Mouse (Mus musculus) forebrain, embryonic 11.5 days (tissue): ENCODE results near the gene Hopx. TPM values are rescaled to one million over a fixed set of nuclear protein-coding genes. Genes with fewer than 3 reads are reported as not detected.

Experiments used
- ATAC-seq: fragments of 200-750 bp; cut with Nextera tagmentation; replicated peaks from 2 replicates; pipeline ENCODE4 v1.8.0; 2017; ENCODE audit warnings: moderate TSS enrichment; ENCODE audit not compliant: low FRiP score
- DNase-seq: peaks from one replicate; pipeline ENCODE4 v3.0.0-alpha.2; 2017; ENCODE audit warnings: low spot score
- H3K27ac ChIP-seq: fragments of 300-500 bp; sonication (generic); 2 replicates; pipeline ENCODE4 v1.5.1; 2014; ENCODE audit warnings: low read depth, low read length
- H3K27me3 ChIP-seq: fragments of 300-500 bp; sonication (generic); 2 replicates; pipeline ENCODE4 v1.6.1; 2014; ENCODE audit warnings: mild to moderate bottlenecking, low read length, mixed read lengths; ENCODE audit not compliant: control insufficient read depth, insufficient read depth
- H3K36me3 ChIP-seq: fragments of 300-500 bp; sonication (generic); 2 replicates; pipeline ENCODE4 v1.6.1; 2014; ENCODE audit warnings: mild to moderate bottlenecking, low read length, moderate library complexity, mixed read lengths; ENCODE audit not compliant: control insufficient read depth, insufficient read depth
- H3K4me1 ChIP-seq: fragments of 300-500 bp; sonication (generic); replicated peaks from 2 replicates; pipeline ENCODE4 v1.6.1; 2014; ENCODE audit warnings: low read length, mixed read lengths; ENCODE audit not compliant: control insufficient read depth, insufficient read depth
- H3K4me2 ChIP-seq: fragments of 300-500 bp; sonication (generic); 2 replicates; pipeline ENCODE4 v1.6.1; 2014; ENCODE audit warnings: low read depth, mild to moderate bottlenecking, low read length, moderate library complexity, mixed read lengths; ENCODE audit not compliant: severe bottlenecking
- H3K4me3 ChIP-seq: fragments of 300-500 bp; sonication (generic); 2 replicates; pipeline ENCODE4 v1.5.1; 2014; ENCODE audit warnings: low read depth, low read length
- H3K9ac ChIP-seq: fragments of 300-500 bp; sonication (generic); 2 replicates; pipeline ENCODE4 v1.6.1; 2014; ENCODE audit warnings: low read length
- H3K9me3 ChIP-seq: fragments of 300-500 bp; sonication (generic); 2 replicates; pipeline ENCODE4 v1.6.1; 2016; ENCODE audit warnings: low read length, mixed read lengths; ENCODE audit not compliant: control insufficient read depth
- WGBS: fragments of 180-500 bp; shearing (Covaris S2); extraction: QIAGEN DNeasy Blood & Tissue Kit; methylation state at CpG from one replicate; pipeline ENCODE4 v1.1.7; 2014; 5-methylcytosine and 5-hydroxymethylcytosine counted together
- polyA plus RNA-seq: library from polyadenylated mRNA; unstranded; fragments of >200 nt; fragmentation: Nextera tagmentation; extraction: Ambion mirVana; gene quantifications from 2 replicates; pipeline ENCODE4 v1.2.1, GENCODE M21; 2014

Gene Hopx
- polyA plus RNA-seq = 0.63 and 0.87 TPM in 2 replicates

- Histone ChIP-seq H3K9ac (no peak within 1 kb of the TSS), H3K36me3 (no peaks in the 10 kb centered on the region), H3K4me3 (no peak within 1 kb of the TSS), H3K4me1 (peaks cover 9% of the 10 kb centered on the region), H3K9me3 (no peaks in the 10 kb centered on the region), H3K27ac (no peak within 1 kb of the TSS), H3K4me2 (peak within 1 kb of the TSS; percentile 9; the same call in 1 of the 2 replicates), H3K27me3 (peaks cover 54% of the 10 kb centered on the region)
- WGBS = 41% methylated on average over 33 of the region's 33 CpGs
- no peak for ATAC-seq
- DNase-seq = no peak
Observed at GRCm38 (mm10) chr5:77114817-77115731, at the start of gene Hopx. Gene Hopx (minus strand): TSS chr5:77115121.

GRCm38 (mm10) chr5:77163597-77163996 lies 48.7 kb upstream of the Hopx start:
- no peak for ATAC-seq
- 78% methylated on average over 7 of the region's 7 CpGs for WGBS
- no peak overlapping the region for H3K4me2 ChIP-seq

GRCm38 (mm10) chr5:77162566-77162965 lies 47.6 kb upstream of the Hopx start:
- no peak for ATAC-seq
- no peaks in the 10 kb centered on the region for H3K27me3 ChIP-seq
- WGBS = 90% methylated on average over 3 of the region's 3 CpGs

More at GRCm38 (mm10) chr5:77163597-77163996, 48.7 kb upstream of the Hopx start:
- Histone ChIP-seq H3K36me3 (no peaks in the 10 kb centered on the region), H3K9ac (no peak overlapping the region), H3K4me3 (no peak overlapping the region), H3K9me3 (no peaks in the 10 kb centered on the region), H3K4me1 (no peaks in the 10 kb centered on the region), H3K27me3 (no peaks in the 10 kb centered on the region), H3K27ac (no peak overlapping the region)
- no peak for DNase-seq

GRCm38 (mm10) chr5:77157777-77158540 lies 43.0 kb upstream of the Hopx start:
- Histone ChIP-seq H3K9ac (no peak overlapping the region), H3K27ac (no peak overlapping the region), H3K36me3 (no peaks in the 10 kb centered on the region), H3K4me2 (no peak overlapping the region), H3K4me1 (no peaks in the 10 kb centered on the region), H3K9me3 (no peaks in the 10 kb centered on the region), H3K27me3 (no peaks in the 10 kb centered on the region; the same call in 1 of the 2 replicates), H3K4me3 (no peak overlapping the region)
- 42% methylated on average over 14 of the region's 14 CpGs for WGBS
- ATAC-seq (no peak), DNase-seq (no peak)

More at GRCm38 (mm10) chr5:77162566-77162965, 47.6 kb upstream of the Hopx start:
- no peak for DNase-seq
- H3K4me1 ChIP-seq = no peaks in the 10 kb centered on the region
- H3K4me3 ChIP-seq = no peak overlapping the region
- H3K9me3 ChIP-seq = no peaks in the 10 kb centered on the region
- no peaks in the 10 kb centered on the region for H3K36me3 ChIP-seq
- no peak overlapping the region for H3K9ac ChIP-seq
- no peak overlapping the region for H3K4me2 ChIP-seq
- no peak overlapping the region for H3K27ac ChIP-seq

- no peaks in the 10 kb centered on the region for H3K4me1 ChIP-seq
- DNase-seq (no peak), ATAC-seq (no peak)
- no peaks in the 10 kb centered on the region for H3K9me3 ChIP-seq
- 85% methylated on average over 5 of the region's 5 CpGs for WGBS
- no peak overlapping the region for H3K27ac ChIP-seq
- H3K4me3 ChIP-seq = no peak overlapping the region
- H3K36me3 ChIP-seq = no peaks in the 10 kb centered on the region
- no peak overlapping the region for H3K9ac ChIP-seq
- no peak overlapping the region for H3K4me2 ChIP-seq
- H3K27me3 ChIP-seq = no peaks in the 10 kb centered on the region; the same call in 1 of the 2 replicates
Observed at GRCm38 (mm10) chr5:77156938-77157337, 42.0 kb upstream of the Hopx start.

- H3K4me2 ChIP-seq = no peak overlapping the region
- 93% methylated on average over 12 of the region's 12 CpGs for WGBS
- no peak overlapping the region for H3K9ac ChIP-seq
- no peak for DNase-seq
- no peaks in the 10 kb centered on the region for H3K9me3 ChIP-seq
- H3K27me3 ChIP-seq = no peaks in the 10 kb centered on the region; the same call in 1 of the 2 replicates
- H3K4me1 ChIP-seq = no peaks in the 10 kb centered on the region
- no peak for ATAC-seq
- H3K4me3 ChIP-seq = no peak overlapping the region
- no peaks in the 10 kb centered on the region for H3K36me3 ChIP-seq
- H3K27ac ChIP-seq = no peak overlapping the region
Observed at GRCm38 (mm10) chr5:77155526-77155925, 40.6 kb upstream of the Hopx start.

- DNase-seq = no peak
- Histone ChIP-seq H3K27ac (no peak overlapping the region), H3K4me1 (no peaks in the 10 kb centered on the region), H3K9me3 (no peaks in the 10 kb centered on the region), H3K4me3 (no peak overlapping the region), H3K36me3 (no peaks in the 10 kb centered on the region), H3K27me3 (no peaks in the 10 kb centered on the region; the same call in 1 of the 2 replicates), H3K4me2 (no peak overlapping the region), H3K9ac (no peak overlapping the region)
- WGBS = 85% methylated on average over 5 of the region's 5 CpGs
- no peak for ATAC-seq
Observed at GRCm38 (mm10) chr5:77154812-77155211, 39.9 kb upstream of the Hopx start.

GRCm38 (mm10) chr5:77151738-77152137 lies 36.8 kb upstream of the Hopx start:
- no peaks in the 10 kb centered on the region; the same call in 1 of the 2 replicates for H3K27me3 ChIP-seq
- DNase-seq = no peak
- 81% methylated on average over 3 of the region's 3 CpGs for WGBS
- ATAC-seq = no peak
- H3K4me2 ChIP-seq = no peak overlapping the region
- no peaks in the 10 kb centered on the region for H3K36me3 ChIP-seq
- H3K4me1 ChIP-seq = no peaks in the 10 kb centered on the region
- no peak overlapping the region for H3K27ac ChIP-seq
- no peaks in the 10 kb centered on the region for H3K9me3 ChIP-seq
- H3K9ac ChIP-seq = no peak overlapping the region
- H3K4me3 ChIP-seq = no peak overlapping the region
